Mouse (Mus musculus): Measurements from ENCODE around the gene Galnt6.

The Galnt6 gene

DNA sequence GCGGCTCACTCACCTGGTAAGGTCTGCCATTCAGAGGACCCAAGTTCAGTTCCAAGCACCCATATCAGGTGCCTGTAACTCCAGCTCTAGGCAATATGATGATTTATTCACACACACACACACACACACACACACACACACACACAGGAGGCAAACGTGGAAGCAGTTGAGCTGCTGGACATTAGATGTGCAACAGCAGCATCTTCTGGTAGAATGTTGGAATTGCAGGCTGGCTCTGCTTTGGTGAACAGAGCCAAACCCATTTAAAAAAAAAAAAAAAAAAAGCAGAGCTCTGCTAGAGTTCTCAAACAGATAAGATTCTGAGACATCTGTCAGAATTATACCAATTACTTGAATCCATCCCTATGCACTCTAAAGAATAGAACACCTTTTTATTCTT is 46.1 kb downstream of the Galnt6 start:
- DNase-seq (ENCODE audit: low spot score): peak; percentile 38

DNA sequence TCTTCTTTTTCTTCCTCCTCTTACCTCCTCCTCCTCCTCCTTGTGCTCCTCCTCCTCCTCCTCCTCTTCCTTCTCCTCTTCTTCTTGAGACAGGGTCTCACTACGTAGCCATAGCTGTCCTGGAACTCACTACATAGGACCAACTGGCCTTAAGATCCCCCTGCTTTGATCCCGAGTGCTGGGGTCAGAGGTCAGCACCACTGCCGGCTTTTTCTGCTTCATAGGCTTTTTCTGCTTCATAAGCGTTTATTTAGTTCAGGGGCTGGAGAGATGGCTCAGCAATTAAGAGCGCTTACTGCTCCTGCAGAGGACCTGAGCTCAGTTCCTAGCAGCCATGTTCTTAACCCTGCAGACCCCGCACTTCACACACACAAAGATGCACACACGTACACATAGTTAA is 47.4 kb downstream of the Galnt6 start:
- DNase-seq (ENCODE audit: low spot score): no peak

DNA sequence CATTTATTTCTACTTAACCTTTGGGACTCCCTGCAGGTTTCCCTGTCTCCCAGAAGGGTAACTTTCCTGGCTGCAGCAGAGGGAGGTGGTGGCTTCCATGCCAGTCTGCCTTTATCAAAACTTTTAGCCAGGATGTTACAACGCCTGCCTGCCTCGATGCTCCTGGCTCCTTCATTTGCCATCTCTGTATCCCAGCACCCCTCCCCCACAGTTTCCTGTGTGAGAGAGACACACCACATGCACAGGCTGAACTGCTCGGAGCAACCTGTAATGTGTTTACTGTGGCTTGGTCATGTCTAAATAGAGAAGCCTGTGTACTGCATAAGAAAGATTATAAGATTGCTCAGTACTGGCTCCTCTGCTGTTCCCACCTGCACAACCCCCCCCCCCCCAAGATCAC is 48.8 kb downstream of the Galnt6 start:
- DNase-seq (ENCODE audit: low spot score): no peak

DNA sequence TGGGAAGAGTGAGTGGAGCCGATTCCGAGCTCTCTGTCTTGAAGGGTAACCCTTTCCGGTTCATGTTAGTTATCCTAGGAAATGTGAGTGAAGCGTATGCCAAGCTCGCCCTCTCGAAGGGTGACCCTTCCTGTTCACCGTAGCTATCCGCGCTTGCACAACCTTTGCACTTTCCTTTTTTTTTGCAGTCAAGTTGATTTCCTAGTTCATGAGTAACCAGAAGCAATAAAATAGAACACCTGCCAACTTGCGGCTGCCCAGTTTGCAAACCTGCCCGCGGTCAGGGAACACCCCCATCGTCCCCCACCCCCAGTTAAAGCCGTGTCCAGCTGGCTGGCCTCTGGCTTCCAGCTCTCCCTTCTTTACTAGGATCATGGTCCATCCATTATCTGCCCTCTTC is 50.2 kb downstream of the Galnt6 start:
- DNase-seq (ENCODE audit: low spot score): no peak

DNA sequence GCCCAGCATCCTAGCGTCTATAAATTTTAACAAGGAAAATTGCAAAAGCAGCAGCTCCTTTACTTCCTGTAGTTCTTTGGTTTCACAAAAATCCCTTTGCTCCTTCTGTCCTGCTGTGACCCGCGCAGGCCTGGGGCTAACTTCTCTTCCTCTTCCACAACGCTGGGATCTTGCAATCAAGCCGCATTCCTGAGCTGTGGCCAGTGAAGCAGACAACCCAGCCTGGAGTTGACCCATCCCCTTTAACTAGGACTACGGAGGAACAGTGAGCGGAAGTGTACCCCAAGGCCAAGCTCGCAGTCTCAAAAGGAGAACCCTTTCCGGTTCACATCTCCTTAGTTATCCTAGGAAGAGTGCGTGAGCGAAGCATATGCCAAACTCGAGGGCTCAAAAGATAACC is 50.6 kb downstream of the Galnt6 start:
- DNase-seq (ENCODE audit: low spot score): no peak

DNA sequence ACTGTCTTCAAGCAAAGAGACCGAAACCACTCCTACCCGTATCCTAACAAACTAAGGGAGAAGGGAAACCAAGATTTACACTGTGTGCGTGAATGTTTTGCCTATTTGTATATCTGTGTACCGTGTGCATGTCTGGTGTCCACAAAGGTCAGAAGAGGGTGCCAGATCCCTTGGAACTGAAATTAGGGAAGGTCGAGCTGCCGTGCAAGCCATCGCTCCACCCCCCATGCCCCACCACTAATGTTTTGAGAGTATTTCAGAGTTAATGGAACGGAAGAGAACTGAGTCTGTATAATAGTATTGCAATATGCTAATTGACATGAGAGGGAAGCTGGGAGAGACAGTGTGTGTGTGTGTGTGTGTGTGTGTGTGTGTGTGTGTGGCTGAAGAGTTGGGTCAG is 51.5 kb downstream of the Galnt6 start:
- no peak for DNase-seq (ENCODE audit: low spot score)

DNA sequence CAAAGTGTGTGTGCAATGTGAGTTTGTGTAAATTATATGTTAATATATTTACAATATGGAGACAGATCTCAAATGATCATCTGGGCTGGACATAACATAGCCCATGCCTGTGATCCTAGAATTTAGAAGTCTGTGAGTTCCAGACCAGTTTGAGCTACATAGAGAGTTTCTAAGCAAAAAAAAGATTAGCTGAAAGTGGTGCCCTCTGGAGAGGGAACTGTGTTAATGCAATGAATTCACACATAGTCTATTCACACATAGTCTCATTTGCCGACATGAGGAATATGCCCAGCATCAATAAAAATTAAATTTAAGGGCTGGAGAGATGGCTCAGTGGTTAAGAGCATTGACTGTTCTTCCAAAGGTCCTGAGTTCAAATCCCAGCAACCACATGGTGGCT is 52.7 kb downstream of the Galnt6 start:
- DNase-seq (ENCODE audit: low spot score): no peak

DNA sequence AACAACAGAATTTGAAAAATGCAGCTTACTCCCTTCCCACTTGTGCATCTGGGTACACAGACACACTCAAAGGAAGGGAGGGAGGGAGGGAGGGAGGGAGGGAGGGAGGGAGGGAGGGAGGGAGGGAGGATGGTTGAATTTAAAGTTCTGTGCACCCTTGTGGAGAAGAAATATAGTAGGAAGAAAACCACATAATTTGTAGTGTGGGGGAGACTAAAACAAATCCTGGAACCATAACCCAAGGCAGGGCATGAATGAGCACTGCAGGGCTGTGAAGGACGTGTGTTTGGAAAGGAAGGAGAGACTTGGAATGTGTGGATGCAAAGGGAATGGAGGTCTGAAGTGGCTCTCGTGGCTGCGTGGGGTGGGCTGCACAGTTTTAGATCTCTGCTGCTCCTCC is 53.7 kb downstream of the Galnt6 start:
- no peak for DNase-seq (ENCODE audit: low spot score)

DNA sequence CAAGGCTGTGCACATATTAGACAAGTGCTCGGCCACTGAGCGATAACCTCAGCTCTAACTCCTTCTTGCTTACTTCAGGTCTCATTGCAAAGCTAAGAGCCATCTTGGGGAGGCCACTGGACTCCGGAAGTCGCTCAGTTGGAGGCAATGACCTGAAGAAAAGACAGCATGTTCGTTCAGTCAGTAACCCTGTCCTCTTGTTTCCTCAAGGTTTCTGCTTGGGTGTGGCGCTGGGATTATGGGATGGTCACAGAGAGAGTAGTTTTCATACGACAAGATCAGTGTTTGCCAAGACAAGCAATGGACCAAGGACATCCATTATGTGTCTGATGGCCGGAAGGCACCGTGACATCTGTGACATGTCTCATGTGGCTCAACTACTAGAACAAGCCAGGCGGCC is 54.6 kb downstream of the Galnt6 start:
- DNase-seq (ENCODE audit: low spot score): no peak

DNA sequence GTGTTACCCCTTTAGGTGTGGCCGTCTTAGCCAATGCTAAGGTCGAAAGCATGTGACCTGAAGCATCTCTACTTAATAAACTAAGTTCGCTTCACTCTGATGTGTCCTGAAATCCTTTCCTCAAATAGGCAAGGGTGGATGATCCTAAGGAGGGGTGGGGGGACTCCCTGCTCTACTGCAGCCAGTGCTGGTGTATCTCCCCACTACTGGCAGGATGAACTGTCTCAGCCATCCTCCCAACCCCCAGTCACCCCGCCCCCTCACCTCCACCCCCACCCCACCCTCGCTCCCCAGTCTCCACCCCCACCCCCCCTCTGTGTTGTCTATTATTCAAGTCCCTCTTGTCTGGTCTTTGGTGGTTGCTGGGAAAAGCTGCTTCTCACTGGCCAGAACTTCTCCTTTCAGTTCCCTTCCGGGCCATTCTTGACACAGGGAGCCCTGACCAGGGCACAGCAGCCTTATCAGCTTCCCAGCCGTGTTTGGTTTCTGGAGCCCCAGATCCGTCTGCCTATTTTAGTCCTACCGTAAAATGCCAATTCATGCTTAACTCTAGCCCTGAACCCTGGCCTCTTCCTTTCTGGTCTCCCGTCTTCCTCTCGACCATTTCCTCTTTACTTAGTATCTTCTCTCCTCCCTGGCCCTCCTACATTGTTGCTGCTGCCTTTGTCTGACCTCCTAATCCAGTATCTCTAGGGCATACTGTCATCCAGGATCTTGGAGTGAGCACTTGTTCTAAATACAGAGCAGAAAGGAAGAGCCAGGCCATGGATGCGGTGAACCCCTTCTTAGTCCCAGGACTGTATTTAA is 55.4 kb downstream of the Galnt6 start:
- no peak for DNase-seq (ENCODE audit: low spot score)

DNA sequence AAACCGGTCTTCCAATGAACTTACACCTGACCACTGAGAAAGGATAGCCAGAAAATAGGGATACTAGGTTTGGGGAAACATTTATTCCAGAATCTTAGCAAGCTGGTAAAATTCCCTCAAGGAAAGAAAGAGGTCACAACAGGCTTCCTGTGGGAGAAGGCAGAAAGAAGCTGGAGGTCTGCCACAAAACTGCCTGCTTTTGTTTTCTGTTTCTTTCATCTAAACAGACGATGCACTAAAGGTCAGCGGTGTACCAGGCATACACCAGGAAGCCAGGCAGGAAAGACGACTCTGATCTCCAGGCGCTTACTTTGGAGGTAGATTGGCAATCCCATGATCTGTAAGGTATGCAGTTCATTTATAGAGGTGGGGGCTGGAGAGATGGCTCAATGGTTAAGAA is 58.3 kb downstream of the Galnt6 start:
- DNase-seq (ENCODE audit: low spot score): no peak

DNA sequence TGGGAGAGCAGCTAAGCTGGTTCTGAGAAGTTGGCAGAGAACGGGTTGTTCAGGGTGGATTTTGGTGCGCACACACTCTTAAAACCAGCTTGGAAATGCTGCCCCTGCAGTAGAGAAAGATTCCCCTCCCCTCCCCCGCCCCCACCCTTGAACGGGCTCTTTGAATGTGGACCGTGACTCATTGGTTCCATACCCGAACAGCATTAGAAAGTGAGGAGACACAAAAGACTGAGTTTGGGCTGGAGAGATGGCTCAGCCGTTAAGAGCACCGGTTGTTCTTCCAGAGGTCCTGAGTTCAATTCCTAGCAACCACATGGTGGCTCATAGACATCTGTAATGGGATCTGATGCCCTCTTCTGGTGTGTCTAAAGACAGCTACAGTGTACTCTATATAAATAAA is 59.2 kb downstream of the Galnt6 start:
- DNase-seq (ENCODE audit: low spot score): no peak

DNA sequence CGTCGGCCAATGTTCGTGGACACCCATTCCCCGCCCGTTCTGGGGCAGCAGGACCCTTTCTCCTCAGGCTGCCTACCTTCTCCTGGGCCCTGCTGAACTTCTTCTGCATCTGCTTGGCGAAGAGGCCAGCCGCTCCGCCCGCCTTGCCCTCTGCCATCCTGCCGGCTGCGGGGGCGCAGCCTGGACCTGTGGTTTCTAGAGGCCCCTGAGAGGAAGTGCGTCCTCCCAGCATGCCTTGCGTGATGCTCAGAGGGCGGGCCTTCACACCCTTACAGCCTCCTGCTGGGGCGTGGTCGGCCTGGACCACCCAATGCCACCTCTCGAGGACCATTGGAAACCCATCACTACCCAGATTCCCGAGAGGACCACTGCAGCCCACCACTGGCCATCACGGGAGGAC is 59.8 kb downstream of the Galnt6 start, which contains the start of gene Bin2:
Gene Bin2, minus strand, starts transcription at position 217 of the 400 bp plus-strand sequence.
- DNase-seq (ENCODE audit: low spot score): no peak

DNA sequence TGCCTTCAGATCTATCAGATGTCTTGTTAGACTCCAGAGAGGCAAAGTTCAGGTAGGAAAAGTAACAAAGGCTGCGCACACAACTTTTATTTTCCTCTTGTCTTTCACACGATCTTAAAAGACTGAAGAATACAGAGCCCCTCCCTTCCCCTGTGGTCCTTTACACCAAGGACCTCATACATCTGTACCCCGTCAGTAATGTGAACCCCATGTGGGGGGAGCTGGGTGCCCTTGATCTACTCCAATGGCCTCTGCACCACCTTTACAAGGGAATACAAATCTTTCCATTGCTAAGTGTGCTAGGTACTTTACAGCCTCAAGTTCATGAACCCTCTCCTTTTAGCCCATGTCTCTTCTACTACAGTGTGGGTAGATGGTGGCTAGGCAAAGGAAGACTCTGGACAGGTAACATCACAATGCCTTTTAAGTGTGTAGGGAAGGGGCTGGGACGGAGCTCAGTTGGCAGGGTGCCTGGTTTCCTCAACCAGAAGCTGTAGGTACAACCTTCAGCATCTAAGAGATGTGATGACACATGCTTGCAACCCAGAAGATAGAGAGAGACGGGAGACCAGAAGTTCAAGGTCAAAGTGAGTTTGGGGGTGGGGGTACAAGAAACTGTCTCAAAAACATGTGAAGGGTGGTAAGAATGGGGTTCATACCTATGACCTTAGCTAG is 61.2 kb downstream of the Galnt6 start:
- no peak for DNase-seq (ENCODE audit: low spot score)

DNA sequence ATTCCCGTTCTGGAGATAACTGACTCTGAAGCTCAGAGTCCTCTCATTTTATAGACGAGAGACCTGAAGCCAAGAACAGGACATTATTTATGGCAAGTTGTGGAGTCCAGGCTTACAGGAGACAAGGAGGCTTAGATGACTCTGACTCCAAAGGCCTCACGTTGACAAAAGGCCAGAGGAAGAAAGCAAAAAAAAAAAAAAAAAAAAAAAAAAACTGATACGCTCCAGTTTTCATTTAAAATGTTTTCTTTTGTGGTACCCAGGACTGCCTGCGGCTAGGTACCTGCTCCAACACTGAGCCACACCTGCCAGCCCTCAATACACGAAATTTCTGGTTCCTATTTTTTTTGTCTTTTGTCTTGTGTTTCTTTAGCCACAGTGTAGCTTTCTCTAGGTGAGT is 61.8 kb downstream of the Galnt6 start:
- DNase-seq (ENCODE audit: low spot score): no peak

DNA sequence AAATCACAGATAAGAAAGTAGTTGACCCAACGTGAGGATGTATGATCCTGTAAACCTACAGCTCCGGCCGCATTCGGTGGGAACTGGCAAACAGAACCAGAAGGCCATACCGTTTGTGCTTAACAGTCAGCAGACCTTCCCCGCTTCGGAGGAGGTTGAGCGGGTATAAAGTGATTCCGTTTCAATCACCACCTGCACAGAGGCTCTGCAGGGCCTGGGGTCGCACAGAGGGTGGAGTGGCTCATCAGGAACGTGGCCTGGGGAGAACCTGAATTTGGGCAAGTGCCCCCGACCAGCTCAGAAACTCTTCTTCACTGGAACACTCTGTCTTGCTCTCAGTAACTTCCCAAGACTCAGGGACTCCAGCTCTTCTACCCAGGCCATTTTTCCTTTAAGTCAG is 62.3 kb downstream of the Galnt6 start:
- no peak for DNase-seq (ENCODE audit: low spot score)

DNA sequence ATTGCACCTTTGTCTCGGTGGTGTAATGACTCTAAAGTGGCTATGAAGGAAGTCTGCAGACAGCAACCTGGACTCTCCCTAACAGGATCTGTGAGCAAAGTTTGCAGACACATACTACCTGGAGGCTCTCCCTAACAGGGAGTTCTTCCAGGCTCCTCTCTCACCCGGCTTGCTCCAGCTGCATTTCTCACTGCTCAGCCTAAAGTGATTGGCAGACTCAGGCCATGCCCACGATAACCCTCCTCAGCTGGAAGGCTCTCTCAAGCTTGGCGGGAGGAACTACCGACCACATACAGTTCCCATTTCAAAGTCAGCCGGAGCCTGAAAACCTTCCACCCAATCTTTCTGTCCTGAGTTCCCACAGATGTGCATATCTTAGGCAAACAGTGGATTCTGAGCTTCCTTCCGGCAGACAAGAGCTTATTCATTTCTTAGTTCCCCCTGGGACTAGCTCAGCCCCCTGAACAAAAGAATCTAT is 62.9 kb downstream of the Galnt6 start:
- DNase-seq (ENCODE audit: low spot score): no peak

DNA sequence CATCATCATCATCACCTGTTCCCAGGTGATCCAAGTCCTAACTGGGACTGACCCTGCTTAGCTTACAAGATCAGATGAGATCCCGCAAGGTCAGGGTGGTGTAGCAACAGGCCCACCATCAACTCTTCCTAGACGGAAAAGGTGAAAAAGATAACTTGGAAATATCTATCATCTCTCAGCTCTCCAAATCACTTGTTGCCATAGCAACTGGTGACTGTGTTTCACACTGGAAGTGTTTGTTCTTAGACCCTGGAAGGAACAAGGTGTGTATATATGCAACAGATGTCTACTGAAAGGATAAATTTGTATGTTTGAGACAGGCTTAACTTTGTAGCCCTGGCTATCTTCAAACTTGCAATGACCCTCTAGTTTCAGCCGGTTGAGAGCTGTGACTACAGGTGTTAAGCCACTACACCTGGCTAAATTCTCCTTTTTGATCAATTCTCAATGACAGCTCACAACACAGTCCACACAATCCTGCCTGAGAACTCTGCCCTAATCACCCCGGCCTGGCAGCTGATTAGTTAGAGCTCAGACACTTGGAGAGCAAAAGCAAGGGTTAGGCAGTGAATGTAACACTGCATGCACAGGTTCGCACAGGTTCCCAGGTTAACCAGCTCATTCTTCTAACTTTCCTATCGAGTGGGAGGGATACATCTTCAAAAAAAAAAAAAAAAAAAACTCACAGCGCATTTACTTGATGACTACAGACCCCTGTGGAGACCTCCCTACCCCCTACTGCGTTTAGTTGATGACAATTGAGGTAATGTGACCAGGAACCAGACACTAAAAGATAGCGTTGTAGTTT is 63.6 kb downstream of the Galnt6 start:
- DNase-seq (ENCODE audit: low spot score): no peak

DNA sequence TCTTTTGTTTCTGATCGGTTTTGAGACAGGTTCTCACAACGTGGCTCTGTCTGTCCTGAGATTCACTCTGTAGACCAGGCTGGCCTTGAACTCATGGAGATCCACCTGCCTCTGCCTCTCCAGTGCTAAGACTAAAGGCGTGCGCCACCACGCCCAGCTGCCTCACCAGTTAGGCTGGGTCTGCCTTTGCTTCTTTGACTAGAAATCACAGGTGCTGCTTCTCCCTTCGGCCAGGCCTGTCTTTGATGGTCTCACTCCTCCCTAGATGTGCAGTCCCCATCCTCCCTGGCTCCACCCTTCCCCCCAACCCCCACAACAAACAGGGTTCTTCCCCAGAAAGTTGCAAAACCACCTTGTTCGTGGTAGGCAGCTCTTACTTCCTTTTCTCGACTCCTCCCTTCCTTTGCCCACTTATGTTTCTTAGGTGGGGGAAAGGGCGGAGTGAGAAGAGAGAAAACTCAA is 64.3 kb downstream of the Galnt6 start:
- DNase-seq (ENCODE audit: low spot score): no peak

DNA sequence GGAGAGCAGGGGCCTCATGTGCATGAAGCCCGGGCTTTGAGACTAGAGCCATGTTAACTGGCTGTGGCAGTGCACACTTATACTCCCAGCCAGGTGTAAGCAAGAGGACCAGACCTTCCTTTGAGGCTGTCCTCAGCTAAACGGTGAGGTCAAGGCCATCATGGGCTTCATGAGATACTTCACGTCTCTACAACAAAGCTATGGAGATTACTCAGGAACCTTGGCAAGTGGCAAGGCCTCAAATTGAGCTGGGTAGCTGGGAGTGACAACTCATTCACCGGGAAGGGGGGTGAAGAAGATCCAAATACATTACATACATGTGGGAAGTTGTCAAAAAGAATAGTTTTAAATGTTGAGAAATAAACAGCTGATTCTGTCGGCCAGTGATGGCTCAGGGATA is 68.4 kb downstream of the Galnt6 start:
- DNase-seq (ENCODE audit: low spot score): no peak

DNA sequence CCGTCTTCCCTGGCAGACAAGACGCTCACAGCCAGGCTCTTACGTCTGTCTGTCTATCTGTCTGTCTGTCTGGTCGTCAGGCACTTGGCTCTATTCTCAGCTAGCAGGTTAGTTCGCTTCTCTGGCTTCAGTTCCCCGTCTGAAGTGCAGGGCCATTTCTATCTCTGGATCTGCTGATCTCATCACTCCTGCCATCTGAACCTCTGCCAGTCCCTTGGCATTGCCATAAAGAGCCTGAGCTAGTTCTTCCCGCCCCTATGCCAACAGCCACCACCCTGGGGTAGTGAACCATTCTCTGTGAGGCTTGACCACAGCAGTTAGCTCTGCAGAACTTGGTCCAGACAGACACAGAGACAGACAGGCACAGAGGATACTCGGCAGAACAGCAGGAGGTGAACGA is 68.9 kb downstream of the Galnt6 start:
- DNase-seq (ENCODE audit: low spot score): no peak

DNA sequence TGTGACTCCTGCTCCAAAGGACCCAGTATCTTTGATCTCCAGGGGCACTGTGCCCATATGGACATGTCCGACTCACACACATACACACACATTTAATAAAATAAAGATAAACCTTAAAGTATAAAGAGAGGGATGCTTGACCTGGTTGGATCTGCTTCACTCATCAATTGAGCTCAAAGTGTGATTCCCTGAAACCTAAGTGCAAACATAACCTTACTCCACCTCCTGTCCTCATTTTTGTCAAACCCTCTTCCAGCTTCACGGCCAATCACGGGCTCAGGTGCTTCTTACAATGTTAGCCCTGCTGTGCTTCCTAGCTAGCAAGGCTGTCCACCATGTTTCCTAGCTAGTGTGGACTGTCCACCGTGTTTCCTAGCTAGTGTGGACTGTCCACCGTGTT is 74.0 kb downstream of the Galnt6 start:
- DNase-seq (ENCODE audit: low spot score): no peak

DNA sequence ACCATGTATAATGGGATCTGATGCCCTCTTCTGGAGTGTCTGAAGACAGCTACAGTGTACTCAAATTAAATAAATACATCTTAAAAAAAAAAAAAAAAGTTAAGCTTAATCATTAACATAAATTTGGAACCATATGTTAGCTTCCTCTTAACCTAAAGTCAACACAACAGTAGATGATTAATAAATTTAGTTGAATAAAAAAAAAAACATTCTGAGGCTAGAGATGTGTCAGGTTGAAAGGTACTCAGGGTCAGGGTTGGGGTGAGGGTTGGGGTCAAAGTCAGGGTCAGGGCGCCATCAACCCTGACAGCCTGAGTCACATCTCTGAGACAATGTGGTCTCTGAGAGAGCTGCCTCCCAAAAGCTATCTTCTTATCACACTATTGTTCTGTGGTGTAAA is 74.9 kb downstream of the Galnt6 start:
- no peak for DNase-seq (ENCODE audit: low spot score)

Measured in ovary, adult 18-20 months (tissue).